Mouse (Mus musculus): Measurements from ENCODE around the gene Pitx1.

Gene Pitx1

DNA sequence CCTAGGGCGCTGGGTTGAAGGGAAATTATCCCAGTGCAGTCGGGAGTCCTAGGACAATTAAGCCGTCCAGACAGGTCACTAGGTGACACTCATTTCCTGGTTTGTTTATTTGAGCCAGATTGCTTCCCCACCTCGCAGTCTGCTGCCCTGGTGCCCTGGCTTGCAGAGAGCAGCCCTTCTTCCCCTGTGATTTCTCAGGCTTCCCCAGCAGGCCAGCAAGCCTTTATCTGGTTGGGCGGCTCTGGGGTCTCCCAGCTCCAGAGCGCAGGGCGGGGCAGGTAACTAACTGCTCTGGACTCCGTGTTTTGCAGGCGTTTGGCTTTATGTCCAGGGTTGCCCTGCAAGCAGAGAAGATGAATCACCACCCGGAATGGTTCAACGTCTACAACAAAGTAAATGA lies 60.9 kb downstream of the Pitx1 start:
- no peak for DNase-seq (ENCODE audit: low spot score in 2 of 2)

All from right cerebral cortex, postnatal 36 days (tissue).